Mouse (Mus musculus): ENCODE results near the gene Gm47995.
"Not testable (repeated sequence)": the region's sequence is repeated elsewhere in the genome, so short reads cannot be mapped to it uniquely, and the experiment has no call there.

Gm47995 gene

GRCm38 (mm10) chr1:151186879-151187424 is 11.3 kb upstream of the Gm47995 start:
- not testable (repeated sequence) for DNase-seq

- no peak for DNase-seq
These were observed 9.8 kb upstream of the Gm47995 start for GRCm38 (mm10) chr1:151188469-151188868.

- not testable (repeated sequence) for DNase-seq
These were observed 6.2 kb upstream of the Gm47995 start, which contains the start of gene Gm8947 for GRCm38 (mm10) chr1:151192075-151192474. Gene Gm8947, plus strand, starts transcription at chr1:151192376.

- DNase-seq: not testable (repeated sequence)
These were observed 5.5 kb upstream of the Gm47995 start for GRCm38 (mm10) chr1:151192739-151193138.

- DNase-seq: not testable (repeated sequence)
These were observed 2.3 kb upstream of the Gm47995 start for GRCm38 (mm10) chr1:151195986-151196385.

GRCm38 (mm10) chr1:151196690-151197089 is 1.6 kb upstream of the Gm47995 start:
- not testable (repeated sequence) for DNase-seq

GRCm38 (mm10) chr1:151200620-151201019 is 2.4 kb downstream of the Gm47995 start:
- not testable (repeated sequence) for DNase-seq

- not testable (repeated sequence) for DNase-seq
These were observed 4.5 kb downstream of the Gm47995 start for GRCm38 (mm10) chr1:151202771-151203170.

GRCm38 (mm10) chr1:151203818-151204217 is 5.6 kb downstream of the Gm47995 start, which contains the start of gene 3110040M04Rik:
Gene 3110040M04Rik, plus strand, starts transcription at chr1:151204121.
- DNase-seq: not testable (repeated sequence)

GRCm38 (mm10) chr1:151208493-151208892 is 10.2 kb downstream of the Gm47995 start:
- DNase-seq: not testable (repeated sequence)

GRCm38 (mm10) chr1:151208944-151209343 is 10.7 kb downstream of the Gm47995 start:
- DNase-seq: not testable (repeated sequence)

GRCm38 (mm10) chr1:151209824-151210355 is 11.6 kb downstream of the Gm47995 start, which contains the start of gene Gm47996:
Gene Gm47996, plus strand, starts transcription at chr1:151210131.
- peak; percentile 15 to 17 for DNase-seq

- DNase-seq: not testable (repeated sequence)
These were observed 13.4 kb downstream of the Gm47995 start for GRCm38 (mm10) chr1:151211666-151212065.

GRCm38 (mm10) chr1:151214862-151215261 is 16.6 kb downstream of the Gm47995 start:
- DNase-seq: no peak

GRCm38 (mm10) chr1:151215985-151216384 is 17.7 kb downstream of the Gm47995 start:
- no peak for DNase-seq

GRCm38 (mm10) chr1:151216417-151216816 is 18.2 kb downstream of the Gm47995 start:
- DNase-seq: no peak

GRCm38 (mm10) chr1:151219045-151219444 is 20.8 kb downstream of the Gm47995 start:
- DNase-seq: no peak

GRCm38 (mm10) chr1:151220098-151220497 is 21.9 kb downstream of the Gm47995 start:
- DNase-seq: no peak

GRCm38 (mm10) chr1:151222561-151223267 is 24.5 kb downstream of the Gm47995 start:
- no peak for DNase-seq

GRCm38 (mm10) chr1:151223377-151223776 is 25.1 kb downstream of the Gm47995 start:
- DNase-seq: no peak

GRCm38 (mm10) chr1:151224536-151224935 is 26.3 kb downstream of the Gm47995 start:
- DNase-seq: no peak

GRCm38 (mm10) chr1:151227506-151227905 is 29.3 kb downstream of the Gm47995 start:
- DNase-seq: no peak

- no peak for DNase-seq
These were observed 30.2 kb downstream of the Gm47995 start for GRCm38 (mm10) chr1:151228320-151228989.

Data from thymus, postnatal 36 days (tissue).